Mouse (Mus musculus) right cerebral cortex, postnatal 4 days (tissue): ENCODE data around the gene Daam1.
A peak's percentile ranks its signal among the peaks of the same experiment; 100 is the strongest.

ENCODE experiments used
- DNase-seq: peaks from one replicate; pipeline ENCODE4 v3.0.0-alpha.2; 2022

The Daam1 gene

DNA sequence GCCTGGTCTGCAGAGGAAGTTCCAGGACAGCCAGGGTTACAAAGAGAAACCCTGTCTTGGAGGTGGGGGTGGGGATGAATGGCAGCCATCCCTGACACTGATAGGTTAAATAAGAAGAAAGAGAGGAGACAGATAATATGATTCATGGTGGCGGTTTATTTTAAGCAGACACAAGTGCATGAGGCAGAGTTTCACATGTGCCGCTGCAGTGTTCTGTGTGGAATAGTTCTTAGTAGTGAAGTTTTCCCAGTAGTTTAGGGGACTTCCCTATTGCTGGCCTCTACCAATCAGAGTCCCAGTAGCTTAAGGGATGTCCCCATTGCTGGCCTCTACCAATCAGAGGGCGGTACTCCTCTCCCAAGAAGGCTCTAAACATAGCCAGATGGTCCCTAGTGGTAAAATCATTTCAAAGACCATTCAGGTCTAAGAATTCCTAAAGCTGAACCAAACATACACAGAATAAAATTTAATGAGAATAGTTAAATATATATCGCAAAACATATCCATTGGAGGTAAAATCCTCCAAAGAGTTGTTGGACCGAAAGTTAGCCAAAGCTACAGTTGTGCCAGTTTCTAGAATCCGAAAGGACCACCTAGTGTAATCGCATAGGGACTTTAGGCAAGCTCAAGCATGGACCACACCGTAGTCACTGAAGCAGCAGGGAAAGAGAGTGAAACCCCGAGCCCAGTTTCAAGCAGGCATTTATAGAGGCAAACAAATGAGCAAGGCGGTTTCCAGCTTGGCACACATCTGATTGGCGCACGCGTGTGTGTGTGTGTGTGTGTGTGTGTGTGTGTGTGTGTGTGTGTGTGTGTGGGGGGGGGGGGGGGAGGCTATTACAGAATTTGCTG lies 178.4 kb downstream of the Daam1 start:
- DNase-seq, result no peak

- DNase-seq, result no peak
Measured at GRCm38 (mm10) chr12:72011404-72011803, 180.5 kb downstream of the Daam1 start.

DNA sequence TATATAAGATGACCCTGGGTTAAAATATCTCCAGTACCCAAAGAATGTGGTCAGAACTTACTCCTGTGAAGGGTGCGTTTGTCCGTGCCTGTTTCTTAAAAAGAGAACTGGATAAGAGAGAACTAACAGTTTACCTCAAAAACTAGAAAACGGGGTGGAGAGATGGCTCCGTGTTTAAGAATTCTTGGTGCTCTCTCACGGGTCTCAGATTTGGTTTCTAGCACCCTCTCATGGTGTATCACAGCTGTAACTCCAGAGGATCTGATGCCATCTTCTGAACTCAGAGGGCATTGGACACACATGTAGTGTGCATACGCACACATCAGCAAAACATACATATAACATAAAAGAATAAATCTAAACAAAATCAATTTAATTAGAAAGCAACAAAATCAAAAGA lies 181.2 kb downstream of the Daam1 start:
- no peak for DNase-seq

DNA sequence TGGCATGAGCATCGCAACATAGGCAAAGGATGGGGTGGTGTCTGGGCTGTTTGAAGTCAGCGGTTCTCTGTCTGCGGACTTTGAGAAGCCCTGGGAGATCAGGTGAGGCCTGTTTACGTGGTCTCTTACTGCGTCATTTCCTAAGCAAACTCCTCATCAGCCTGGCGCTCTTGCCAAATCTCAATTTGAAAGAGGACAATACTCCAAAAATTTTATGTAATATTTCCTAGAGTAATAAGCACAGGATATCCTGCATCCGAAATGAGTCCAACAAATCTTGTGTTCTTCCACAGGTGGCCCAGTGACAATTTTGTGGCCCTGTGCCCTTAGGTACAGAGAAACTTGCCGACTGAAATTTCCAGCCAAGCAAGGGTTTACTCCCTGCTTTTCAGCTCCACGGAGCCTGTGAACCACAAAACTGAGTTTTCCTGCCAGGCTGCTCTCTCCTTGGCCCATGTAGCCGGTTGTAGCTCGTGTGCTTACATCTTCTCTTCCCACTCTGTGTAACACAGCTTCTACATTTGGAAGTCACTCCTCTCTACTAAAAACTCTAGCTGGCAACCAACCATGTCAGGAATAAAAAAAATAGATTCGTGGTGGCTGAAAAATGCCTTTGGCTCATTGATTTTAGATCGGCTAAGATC lies 183.0 kb downstream of the Daam1 start:
- no peak for DNase-seq

DNA sequence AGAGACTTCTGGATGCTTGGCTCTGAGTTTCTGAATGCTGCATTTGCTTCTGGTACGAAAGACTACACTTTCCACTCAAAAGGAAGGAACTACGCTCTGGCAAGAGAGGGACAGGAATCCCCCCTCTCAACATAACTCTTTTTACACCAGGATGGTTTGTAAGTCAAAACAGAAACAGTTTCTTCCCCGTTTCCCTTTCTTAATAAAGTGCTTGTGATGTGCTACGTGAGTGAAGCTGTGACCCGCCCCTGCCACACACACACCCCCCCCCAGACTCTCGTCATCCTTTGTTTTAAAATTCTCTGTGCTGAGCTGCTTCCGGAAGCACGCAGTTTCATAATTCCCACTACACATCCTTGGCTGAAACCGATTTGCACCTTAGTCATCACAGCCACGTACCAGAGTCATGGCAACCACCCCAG lies 183.5 kb downstream of the Daam1 start:
- DNase-seq, result no peak

GRCm38 (mm10) chr12:72015296-72015695 lies 184.4 kb downstream of the Daam1 start:
- no peak for DNase-seq

DNA sequence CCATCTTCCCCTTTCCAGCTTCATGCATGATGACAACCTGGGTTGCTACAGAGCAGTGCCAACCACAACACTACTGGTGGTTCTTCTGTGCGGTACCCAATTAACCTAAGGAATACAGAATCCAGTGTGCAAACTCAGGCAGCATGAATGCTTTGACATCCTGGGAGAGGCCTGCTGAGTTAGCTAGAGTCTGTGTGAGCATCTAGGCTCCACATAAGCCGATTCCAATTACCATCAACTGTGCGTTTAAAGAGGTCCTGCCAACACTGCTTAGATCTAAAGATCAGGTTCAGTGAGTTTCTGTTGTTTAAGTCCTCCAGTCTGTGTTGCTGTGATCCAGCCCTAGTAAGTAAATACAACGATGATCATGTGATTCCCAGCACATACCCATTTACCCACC lies 189.4 kb downstream of the Daam1 start:
- DNase-seq, result no peak

- no peak for DNase-seq
Measured at GRCm38 (mm10) chr12:72021543-72021942, 190.7 kb downstream of the Daam1 start.

DNA sequence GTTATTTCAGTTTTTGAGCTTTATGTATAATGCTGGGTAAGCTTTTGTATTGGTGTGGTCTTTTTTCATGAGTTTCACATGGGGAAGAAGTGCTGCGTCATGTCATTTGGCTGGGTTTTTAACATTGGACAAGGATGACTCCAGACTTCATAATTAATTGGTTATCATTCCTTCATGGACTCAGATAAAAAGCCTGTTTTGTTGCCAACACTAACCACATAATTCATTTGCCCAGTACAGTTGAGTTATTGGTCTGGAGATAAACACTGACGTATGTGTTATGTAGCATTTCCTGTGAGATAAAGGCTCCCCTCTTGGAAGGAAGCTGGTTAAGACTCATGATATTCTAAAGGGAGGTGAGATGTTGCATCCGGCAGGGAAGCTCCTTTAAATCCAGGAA lies 191.9 kb downstream of the Daam1 start:
- DNase-seq, result no peak

- DNase-seq, result no peak
Measured at GRCm38 (mm10) chr12:72023572-72023971, 192.7 kb downstream of the Daam1 start.

GRCm38 (mm10) chr12:72025275-72025795 lies 194.5 kb downstream of the Daam1 start:
- no peak for DNase-seq

DNA sequence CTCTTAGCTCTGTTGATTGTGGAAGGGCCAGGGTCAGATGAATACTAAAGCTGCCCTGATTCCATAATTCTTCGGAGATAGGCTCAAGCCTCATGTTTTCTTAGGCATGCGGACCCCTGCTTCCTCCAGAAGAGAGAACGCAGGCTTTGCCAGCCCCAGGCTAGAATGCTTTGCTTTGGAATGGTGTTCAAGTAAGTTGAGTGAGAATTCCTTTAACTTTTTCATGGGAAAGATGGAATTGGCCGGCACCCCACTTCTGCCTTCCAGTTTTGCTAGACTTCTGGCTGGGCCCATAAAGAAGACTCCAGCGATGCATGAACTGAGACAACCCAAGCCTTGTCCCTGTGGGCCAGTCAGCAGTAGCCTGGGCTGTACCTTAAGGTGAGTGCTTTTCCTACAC lies 200.3 kb downstream of the Daam1 start:
- peak; percentile 12 for DNase-seq

GRCm38 (mm10) chr12:72031794-72032193 lies 200.9 kb downstream of the Daam1 start:
- no peak for DNase-seq

GRCm38 (mm10) chr12:72036097-72036661 lies 205.3 kb downstream of the Daam1 start:
- DNase-seq, result no peak

DNA sequence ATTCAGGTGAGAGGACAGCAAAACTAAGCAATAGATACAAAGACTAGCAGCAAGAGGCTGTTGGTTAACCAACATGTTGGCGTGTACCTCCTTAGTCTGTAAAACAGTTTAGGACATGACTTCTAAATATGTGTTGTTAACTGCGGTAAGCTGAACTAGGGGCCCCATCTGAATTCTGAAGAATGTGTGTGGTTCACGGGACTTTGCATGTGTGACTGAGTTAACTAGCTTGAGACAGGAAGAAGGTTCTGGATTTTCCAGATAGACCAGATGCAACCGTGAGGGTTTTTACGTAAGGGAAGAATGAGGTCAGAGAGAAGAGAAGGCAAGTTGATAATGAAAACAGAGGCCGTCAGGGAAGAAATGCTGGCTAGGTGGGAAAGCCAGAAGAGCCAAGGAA lies 206.2 kb downstream of the Daam1 start:
- DNase-seq, result no peak

DNA sequence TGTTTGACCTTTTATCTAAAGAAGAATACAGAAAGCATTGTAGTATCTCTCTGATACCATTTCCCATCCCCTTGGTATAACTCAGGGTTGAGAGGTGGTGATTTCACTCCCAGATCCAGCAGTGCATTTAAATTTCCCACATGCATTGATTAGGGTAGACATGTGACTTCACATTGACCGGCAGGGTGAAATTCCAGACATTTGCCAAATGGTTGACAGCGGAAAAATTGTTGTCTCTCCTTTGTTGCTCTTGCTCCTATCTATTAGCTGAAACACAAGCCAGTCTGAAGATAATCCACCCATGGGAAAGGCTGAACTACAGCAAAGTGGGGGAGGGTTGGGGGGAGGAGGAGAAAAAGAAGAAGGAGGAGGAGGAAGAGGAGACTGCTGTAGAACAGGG lies 208.0 kb downstream of the Daam1 start:
- no peak for DNase-seq

GRCm38 (mm10) chr12:72039501-72039900 lies 208.6 kb downstream of the Daam1 start:
- DNase-seq, result no peak

- DNase-seq, result no peak
Measured at GRCm38 (mm10) chr12:72041238-72041637, 210.4 kb downstream of the Daam1 start.
